Mouse (Mus musculus) stomach, postnatal 0 days (tissue): ENCODE measurements around the gene Slamf9. TPM values are rescaled to one million over a fixed set of nuclear protein-coding genes. Genes with fewer than 3 reads are reported as not detected.

ENCODE experiments used
- ATAC-seq: fragments of 200-750 bp; cut with Nextera tagmentation; 2 replicates; pipeline ENCODE4 v1.8.0; 2017; ENCODE audit not compliant: low FRiP score, low TSS enrichment
- DNase-seq: peaks from one replicate; pipeline ENCODE4 v3.0.0-alpha.2; 2016; ENCODE audit warnings: low spot score
- H3K27ac ChIP-seq: fragments of 300-500 bp; sonication (generic); replicated peaks from 2 replicates; pipeline ENCODE4 v1.5.1; 2014; ENCODE audit warnings: mild to moderate bottlenecking, control low read depth
- H3K27me3 ChIP-seq: fragments of 300-500 bp; sonication (generic); 2 replicates; pipeline ENCODE4 v1.6.1; 2014; ENCODE audit warnings: low read length; ENCODE audit not compliant: control insufficient read depth, insufficient read depth
- H3K36me3 ChIP-seq: fragments of 300-500 bp; sonication (generic); 2 replicates; pipeline ENCODE4 v1.6.1; 2014; ENCODE audit warnings: low read length, mixed read lengths; ENCODE audit not compliant: control insufficient read depth, insufficient read depth
- H3K4me1 ChIP-seq: fragments of 300-500 bp; sonication (generic); replicated peaks from 2 replicates; pipeline ENCODE4 v1.6.1; 2014; ENCODE audit warnings: antibody characterized with exemption; ENCODE audit not compliant: control insufficient read depth, insufficient read depth
- H3K4me2 ChIP-seq: fragments of 300-500 bp; sonication (generic); replicated peaks from 2 replicates; pipeline ENCODE4 v1.6.1; 2014; ENCODE audit warnings: low read depth, mild to moderate bottlenecking, control low read depth, moderate library complexity
- H3K4me3 ChIP-seq: fragments of 300-500 bp; sonication (generic); 2 replicates; pipeline ENCODE4 v1.5.1; 2014; ENCODE audit warnings: low read depth, low read length, control low read depth
- H3K9ac ChIP-seq: fragments of 300-500 bp; sonication (generic); 2 replicates; pipeline ENCODE4 v1.6.1; 2014; ENCODE audit warnings: mild to moderate bottlenecking, low read length, control low read depth, mixed read lengths
- H3K9me3 ChIP-seq: fragments of 300-500 bp; sonication (generic); 2 replicates; pipeline ENCODE4 v1.6.1; 2016; ENCODE audit warnings: low read length; ENCODE audit not compliant: control insufficient read depth
- CTCF ChIP-seq: IDR thresholded peaks from 2 replicates; pipeline ENCODE4 v1.5.1; 2016; ENCODE audit warnings: antibody characterized with exemption, low read depth, mild to moderate bottlenecking, moderate library complexity
- EP300 ChIP-seq: optimal IDR thresholded peaks from 2 replicates; pipeline ENCODE3; 2016; ENCODE audit warnings: antibody characterized with exemption
- WGBS: fragments of 180-500 bp; shearing (Covaris S2); extraction: QIAGEN DNeasy Blood & Tissue Kit; methylation state at CpG from one replicate; pipeline ENCODE4 v1.1.7; 2014; 5-methylcytosine and 5-hydroxymethylcytosine counted together
- polyA plus RNA-seq: library from polyadenylated mRNA; unstranded; fragments of >200 nt; fragmentation: Nextera tagmentation; extraction: Ambion mirVana; gene quantifications from 2 replicates; pipeline ENCODE4 v1.2.1, GENCODE M21; 2015

Slamf9 gene
- polyA plus RNA-seq, 1 experiment from 2014 or later = 1.8 TPM

- DNase-seq = peak; percentile 77
- 52% methylated on average over 17 of the region's 17 CpGs for WGBS
Observed at GRCm38 (mm10) chr1:172513525-172514212, 38.5 kb downstream of the Slamf9 start.

GRCm38 (mm10) chr1:172514213-172514529 is 39.0 kb downstream of the Slamf9 start:
- DNase-seq = no peak
- Histone ChIP-seq H3K27me3 (no peaks in the 10 kb centered on the region), H3K27ac (peak overlapping the region; percentile 70), H3K4me3 (no peak overlapping the region), H3K36me3 (no peaks in the 10 kb centered on the region), H3K9ac (no peak overlapping the region), H3K9me3 (no peaks in the 10 kb centered on the region), H3K4me1 (peaks cover 8% of the 10 kb centered on the region; the same call in 1 of the 2 replicates), H3K4me2 (no peak overlapping the region)
- no peak for TF ChIP-seq EP300
- TF ChIP-seq CTCF = no peak
- ATAC-seq = no peak
- 69% methylated on average over 4 of the region's 4 CpGs for WGBS

More at GRCm38 (mm10) chr1:172513525-172514212, 38.5 kb downstream of the Slamf9 start:
- TF ChIP-seq EP300 = no peak
- TF ChIP-seq CTCF = no peak
- H3K9me3 ChIP-seq = no peaks in the 10 kb centered on the region
- no peak overlapping the region for H3K9ac ChIP-seq
- ATAC-seq = peak; percentile 37
- H3K4me3 ChIP-seq = no peak overlapping the region
- peaks cover 8% of the 10 kb centered on the region; the same call in 1 of the 2 replicates for H3K4me1 ChIP-seq
- H3K27ac ChIP-seq = peak overlapping the region; percentile 70
- no peaks in the 10 kb centered on the region for H3K27me3 ChIP-seq
- H3K4me2 ChIP-seq = no peak overlapping the region
- H3K36me3 ChIP-seq = no peaks in the 10 kb centered on the region

GRCm38 (mm10) chr1:172514551-172515268 is 39.6 kb downstream of the Slamf9 start:
- DNase-seq = no peak
- Histone ChIP-seq H3K4me2 (no peak overlapping the region), H3K9ac (no peak overlapping the region), H3K27ac (peak overlapping the region; percentile 70), H3K4me1 (peaks cover 8% of the 10 kb centered on the region; the same call in 1 of the 2 replicates), H3K9me3 (no peaks in the 10 kb centered on the region), H3K4me3 (no peak overlapping the region), H3K36me3 (no peaks in the 10 kb centered on the region), H3K27me3 (no peaks in the 10 kb centered on the region)
- ATAC-seq = no peak
- TF ChIP-seq EP300 = no peak
- no peak for TF ChIP-seq CTCF
- WGBS = 74% methylated on average over 7 of the region's 7 CpGs

GRCm38 (mm10) chr1:172515396-172515795 is 40.2 kb downstream of the Slamf9 start:
- Histone ChIP-seq H3K36me3 (no peaks in the 10 kb centered on the region), H3K4me1 (peaks cover 8% of the 10 kb centered on the region; the same call in 1 of the 2 replicates), H3K9ac (no peak overlapping the region), H3K4me2 (no peak overlapping the region), H3K4me3 (no peak overlapping the region), H3K27ac (no peak overlapping the region), H3K9me3 (no peaks in the 10 kb centered on the region), H3K27me3 (no peaks in the 10 kb centered on the region)
- ATAC-seq = no peak
- 55% methylated on average over 1 of the region's 1 CpGs for WGBS
- DNase-seq = no peak
- TF ChIP-seq CTCF (no peak), EP300 (no peak)

GRCm38 (mm10) chr1:172518013-172518412 is 42.9 kb downstream of the Slamf9 start:
- Histone ChIP-seq H3K4me1 (peaks cover 8% of the 10 kb centered on the region; the same call in 1 of the 2 replicates), H3K4me2 (no peak overlapping the region), H3K27ac (no peak overlapping the region), H3K9me3 (no peaks in the 10 kb centered on the region), H3K9ac (no peak overlapping the region), H3K4me3 (no peak overlapping the region), H3K36me3 (no peaks in the 10 kb centered on the region), H3K27me3 (no peaks in the 10 kb centered on the region)
- DNase-seq (peak; percentile 16), ATAC-seq (no peak)
- 75% methylated on average over 4 of the region's 4 CpGs for WGBS
- TF ChIP-seq EP300 (no peak), CTCF (peak; percentile 67)

- no peak overlapping the region for H3K4me3 ChIP-seq
- TF ChIP-seq EP300 = no peak
- TF ChIP-seq CTCF = no peak
- 53% methylated on average over 6 of the region's 6 CpGs for WGBS
- no peak overlapping the region for H3K9ac ChIP-seq
- no peak overlapping the region for H3K27ac ChIP-seq
- H3K9me3 ChIP-seq = no peaks in the 10 kb centered on the region
- ATAC-seq (peak; percentile 6; the same call in 1 of the 2 replicates), DNase-seq (peak; percentile 16)
- no peaks in the 10 kb centered on the region for H3K27me3 ChIP-seq
- no peaks in the 10 kb centered on the region for H3K4me1 ChIP-seq
- H3K36me3 ChIP-seq = no peaks in the 10 kb centered on the region
- H3K4me2 ChIP-seq = no peak overlapping the region
Observed at GRCm38 (mm10) chr1:172519644-172520043, 44.5 kb downstream of the Slamf9 start.
